Mouse (Mus musculus): Measurements from ENCODE around the gene Lrrc74a. TPM values are rescaled to one million over a fixed set of nuclear protein-coding genes. Genes with fewer than 3 reads are reported as not detected.

The Lrrc74a gene
- polyA plus RNA-seq, 1 experiment from 2014 or later: not detected

GRCm38 (mm10) chr12:86701491-86701890, 32.7 kb upstream of the Lrrc74a start:
- Histone ChIP-seq H3K36me3 (replicated peaks; ENCODE audit: control insufficient read depth, insufficient read depth, low read depth, low read length) (no peaks in the 10 kb centered on the region), H3K27me3 (ENCODE audit: control insufficient read depth, insufficient read depth, low read length) (no peaks in the 10 kb centered on the region), H3K4me1 (ENCODE audit: control insufficient read depth, insufficient read depth, low read length) (peaks cover 2% of the 10 kb centered on the region), H3K9ac (replicated peaks; ENCODE audit: low read length) (no peak overlapping the region), H3K4me2 (ENCODE audit: low read depth, low read length) (no peak overlapping the region), H3K27ac (replicated peaks; ENCODE audit: low read depth, low read length) (no peak overlapping the region), H3K9me3 (replicated peaks; ENCODE audit: control insufficient read depth, low read length) (no peaks in the 10 kb centered on the region), H3K4me3 (ENCODE audit: low read depth, low read length) (no peak overlapping the region)
- DNase-seq (ENCODE audit: low spot score) (no peak), ATAC-seq (replicated peaks; ENCODE audit: insufficient number of reproducible peaks, low FRiP score, low TSS enrichment, low read depth) (no peak)
- 83% methylated on average over 4 of the region's 4 CpGs for WGBS

GRCm38 (mm10) chr12:86702690-86703089, 31.5 kb upstream of the Lrrc74a start:
- WGBS: 99% methylated on average over 3 of the region's 3 CpGs
- no peak for ATAC-seq (replicated peaks; ENCODE audit: insufficient number of reproducible peaks, low FRiP score, low TSS enrichment, low read depth)
- no peak for DNase-seq (ENCODE audit: low spot score)
- H3K4me2 ChIP-seq (ENCODE audit: low read depth, low read length): no peak overlapping the region
- H3K9ac ChIP-seq (replicated peaks; ENCODE audit: low read length): no peak overlapping the region
- H3K9me3 ChIP-seq (replicated peaks; ENCODE audit: control insufficient read depth, low read length): no peaks in the 10 kb centered on the region
- H3K4me1 ChIP-seq (ENCODE audit: control insufficient read depth, insufficient read depth, low read length): peaks cover 2% of the 10 kb centered on the region
- H3K27ac ChIP-seq (replicated peaks; ENCODE audit: low read depth, low read length): no peak overlapping the region
- H3K27me3 ChIP-seq (ENCODE audit: control insufficient read depth, insufficient read depth, low read length): no peaks in the 10 kb centered on the region
- no peak overlapping the region for H3K4me3 ChIP-seq (ENCODE audit: low read depth, low read length)
- no peaks in the 10 kb centered on the region for H3K36me3 ChIP-seq (replicated peaks; ENCODE audit: control insufficient read depth, insufficient read depth, low read depth, low read length)

- Histone ChIP-seq H3K27me3 (ENCODE audit: control insufficient read depth, insufficient read depth, low read length) (no peaks in the 10 kb centered on the region), H3K9me3 (replicated peaks; ENCODE audit: control insufficient read depth, low read length) (no peaks in the 10 kb centered on the region), H3K27ac (replicated peaks; ENCODE audit: low read depth, low read length) (no peak overlapping the region), H3K36me3 (replicated peaks; ENCODE audit: control insufficient read depth, insufficient read depth, low read depth, low read length) (no peaks in the 10 kb centered on the region), H3K4me1 (ENCODE audit: control insufficient read depth, insufficient read depth, low read length) (no peaks in the 10 kb centered on the region), H3K4me3 (ENCODE audit: low read depth, low read length) (no peak overlapping the region), H3K4me2 (ENCODE audit: low read depth, low read length) (no peak overlapping the region), H3K9ac (replicated peaks; ENCODE audit: low read length) (no peak overlapping the region)
- DNase-seq (ENCODE audit: low spot score) (no peak), ATAC-seq (replicated peaks; ENCODE audit: insufficient number of reproducible peaks, low FRiP score, low TSS enrichment, low read depth) (0 out of 2 replicates have a peak, but pooled peaks have one; percentile 31)
- WGBS: 82% methylated on average over 5 of the region's 5 CpGs
These were observed 28.3 kb upstream of the Lrrc74a start for GRCm38 (mm10) chr12:86705843-86706242.

- ATAC-seq (replicated peaks; ENCODE audit: insufficient number of reproducible peaks, low FRiP score, low TSS enrichment, low read depth): no peak
- no peaks in the 10 kb centered on the region for H3K27me3 ChIP-seq (ENCODE audit: control insufficient read depth, insufficient read depth, low read length)
- H3K9me3 ChIP-seq (replicated peaks; ENCODE audit: control insufficient read depth, low read length): no peaks in the 10 kb centered on the region
- no peaks in the 10 kb centered on the region for H3K4me1 ChIP-seq (ENCODE audit: control insufficient read depth, insufficient read depth, low read length)
- DNase-seq (ENCODE audit: low spot score): peak; percentile 34
- H3K9ac ChIP-seq (replicated peaks; ENCODE audit: low read length): no peak overlapping the region
- H3K36me3 ChIP-seq (replicated peaks; ENCODE audit: control insufficient read depth, insufficient read depth, low read depth, low read length): no peaks in the 10 kb centered on the region
- 79% methylated on average over 5 of the region's 5 CpGs for WGBS
- H3K4me2 ChIP-seq (ENCODE audit: low read depth, low read length): no peak overlapping the region
- no peak overlapping the region for H3K27ac ChIP-seq (replicated peaks; ENCODE audit: low read depth, low read length)
- H3K4me3 ChIP-seq (ENCODE audit: low read depth, low read length): no peak overlapping the region
These were observed 20.1 kb upstream of the Lrrc74a start for GRCm38 (mm10) chr12:86714026-86714425.

GRCm38 (mm10) chr12:86715401-86715800, 18.8 kb upstream of the Lrrc74a start:
- Histone ChIP-seq H3K4me2 (ENCODE audit: low read depth, low read length) (no peak overlapping the region), H3K9me3 (replicated peaks; ENCODE audit: control insufficient read depth, low read length) (no peaks in the 10 kb centered on the region), H3K36me3 (replicated peaks; ENCODE audit: control insufficient read depth, insufficient read depth, low read depth, low read length) (no peaks in the 10 kb centered on the region), H3K27ac (replicated peaks; ENCODE audit: low read depth, low read length) (no peak overlapping the region), H3K4me1 (ENCODE audit: control insufficient read depth, insufficient read depth, low read length) (no peaks in the 10 kb centered on the region), H3K9ac (replicated peaks; ENCODE audit: low read length) (no peak overlapping the region), H3K27me3 (ENCODE audit: control insufficient read depth, insufficient read depth, low read length) (no peaks in the 10 kb centered on the region), H3K4me3 (ENCODE audit: low read depth, low read length) (no peak overlapping the region)
- ATAC-seq (replicated peaks; ENCODE audit: insufficient number of reproducible peaks, low FRiP score, low TSS enrichment, low read depth): no peak
- peak; percentile 64 for DNase-seq (ENCODE audit: low spot score)
- WGBS: 47% methylated on average over 5 of the region's 5 CpGs

GRCm38 (mm10) chr12:86716962-86717361, 17.2 kb upstream of the Lrrc74a start:
- H3K36me3 ChIP-seq (replicated peaks; ENCODE audit: control insufficient read depth, insufficient read depth, low read depth, low read length): no peaks in the 10 kb centered on the region
- 90% methylated on average over 11 of the region's 11 CpGs for WGBS
- no peaks in the 10 kb centered on the region for H3K4me1 ChIP-seq (ENCODE audit: control insufficient read depth, insufficient read depth, low read length)
- no peak for ATAC-seq (replicated peaks; ENCODE audit: insufficient number of reproducible peaks, low FRiP score, low TSS enrichment, low read depth)
- DNase-seq (ENCODE audit: low spot score): no peak
- no peak overlapping the region for H3K4me3 ChIP-seq (ENCODE audit: low read depth, low read length)
- H3K4me2 ChIP-seq (ENCODE audit: low read depth, low read length): no peak overlapping the region
- no peak overlapping the region for H3K27ac ChIP-seq (replicated peaks; ENCODE audit: low read depth, low read length)
- H3K27me3 ChIP-seq (ENCODE audit: control insufficient read depth, insufficient read depth, low read length): no peaks in the 10 kb centered on the region
- H3K9me3 ChIP-seq (replicated peaks; ENCODE audit: control insufficient read depth, low read length): no peaks in the 10 kb centered on the region
- no peak overlapping the region for H3K9ac ChIP-seq (replicated peaks; ENCODE audit: low read length)

- H3K4me3 ChIP-seq (ENCODE audit: low read depth, low read length): no peak overlapping the region
- DNase-seq (ENCODE audit: low spot score) (no peak), ATAC-seq (replicated peaks; ENCODE audit: insufficient number of reproducible peaks, low FRiP score, low TSS enrichment, low read depth) (no peak)
- H3K9me3 ChIP-seq (replicated peaks; ENCODE audit: control insufficient read depth, low read length): no peaks in the 10 kb centered on the region
- H3K27me3 ChIP-seq (ENCODE audit: control insufficient read depth, insufficient read depth, low read length): no peaks in the 10 kb centered on the region
- no peak overlapping the region for H3K9ac ChIP-seq (replicated peaks; ENCODE audit: low read length)
- no peak overlapping the region for H3K27ac ChIP-seq (replicated peaks; ENCODE audit: low read depth, low read length)
- H3K4me2 ChIP-seq (ENCODE audit: low read depth, low read length): no peak overlapping the region
- 83% methylated on average over 18 of the region's 18 CpGs for WGBS
- H3K4me1 ChIP-seq (ENCODE audit: control insufficient read depth, insufficient read depth, low read length): no peaks in the 10 kb centered on the region
- no peaks in the 10 kb centered on the region for H3K36me3 ChIP-seq (replicated peaks; ENCODE audit: control insufficient read depth, insufficient read depth, low read depth, low read length)
These were observed 14.1 kb upstream of the Lrrc74a start for GRCm38 (mm10) chr12:86719961-86720639.

GRCm38 (mm10) chr12:86721453-86721852, 12.7 kb upstream of the Lrrc74a start:
- H3K9ac ChIP-seq (replicated peaks; ENCODE audit: low read length): no peak overlapping the region

More at GRCm38 (mm10) chr12:86721453-86721852, 12.7 kb upstream of the Lrrc74a start:
- Histone ChIP-seq H3K9me3 (replicated peaks; ENCODE audit: control insufficient read depth, low read length) (no peaks in the 10 kb centered on the region), H3K27ac (replicated peaks; ENCODE audit: low read depth, low read length) (no peak overlapping the region), H3K4me3 (ENCODE audit: low read depth, low read length) (no peak overlapping the region), H3K4me1 (ENCODE audit: control insufficient read depth, insufficient read depth, low read length) (no peaks in the 10 kb centered on the region), H3K4me2 (ENCODE audit: low read depth, low read length) (no peak overlapping the region), H3K36me3 (replicated peaks; ENCODE audit: control insufficient read depth, insufficient read depth, low read depth, low read length) (no peaks in the 10 kb centered on the region), H3K27me3 (ENCODE audit: control insufficient read depth, insufficient read depth, low read length) (no peaks in the 10 kb centered on the region)
- no peak for ATAC-seq (replicated peaks; ENCODE audit: insufficient number of reproducible peaks, low FRiP score, low TSS enrichment, low read depth)
- no peak for DNase-seq (ENCODE audit: low spot score)
- 91% methylated on average over 5 of the region's 5 CpGs for WGBS
